Comparison of ENCODE assay signal across 15 mouse cellular contexts in the genomic region with DNA sequence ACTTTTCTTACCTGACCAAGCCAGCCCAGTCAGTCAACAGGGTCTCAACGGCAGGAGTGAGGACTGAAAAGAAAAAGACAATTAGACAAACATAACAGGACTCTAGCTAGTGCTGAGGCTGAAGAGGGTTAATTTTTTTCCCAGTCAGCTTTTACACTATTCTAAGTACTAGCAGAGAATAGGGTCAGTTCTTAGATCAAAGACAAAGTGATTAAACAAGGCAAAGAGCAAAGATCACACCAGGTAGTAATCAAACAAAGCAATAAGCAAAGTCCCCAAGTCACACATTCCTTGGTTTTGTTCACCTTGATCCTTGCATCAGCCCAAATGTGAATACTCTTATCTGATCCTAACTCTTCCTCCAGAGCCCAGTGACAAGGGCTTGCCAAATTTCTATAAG.
"Had no signal": no experiment of that assay in that cellular context is flagged by ENCODE, and none has a peak within 500 bp of the region (broad histone marks: within the 10 kb centered on the region; RNA-seq: fewer than 3 reads in every experiment).

No protein-coding gene starts in this region.

- H3K27ac ChIP-seq: kidney, embryonic 15.5 days; left cerebral cortex, adult 2 months; macrophage; midbrain, embryonic 13.5 days had no signal

- H3K9ac ChIP-seq: kidney, embryonic 15.5 days; midbrain, embryonic 13.5 days had no signal

- H3K27me3 ChIP-seq: kidney, embryonic 15.5 days; midbrain, embryonic 13.5 days had no signal

- H3K4me3 ChIP-seq: kidney, embryonic 15.5 days; left cerebral cortex, adult 2 months; midbrain, embryonic 13.5 days had no signal

- H3K4me1 ChIP-seq: midbrain, embryonic 13.5 days had no signal

- H3K36me3 ChIP-seq: kidney, embryonic 15.5 days; midbrain, embryonic 13.5 days had no signal

- DNase-seq: kidney, adult 11 months; kidney, adult 8-10 months; layer of hippocampus, postnatal 36 days; lung, adult 2 months; right cerebral cortex, adult 18-20 months; right cerebral cortex, postnatal 25 days; spleen, adult 18-20 months; thymus, adult 2 months; thymus, postnatal 14 days; thymus, postnatal 4 days had no signal

- ATAC-seq: hindbrain, embryonic 16.5 days; midbrain, embryonic 13.5 days had no signal

- H3K9me3 ChIP-seq: kidney, embryonic 15.5 days; midbrain, embryonic 13.5 days had no signal

- H3K4me2 ChIP-seq: kidney, embryonic 15.5 days; midbrain, embryonic 13.5 days had no signal
